Mouse (Mus musculus) cerebellum, adult (tissue): ENCODE data around the gene Zmynd15.
"Not testable (repeated sequence)": the region's sequence is repeated elsewhere in the genome, so short reads cannot be mapped to it uniquely, and the experiment has no call there.

Experiments
- ATAC-seq: cut with Nextera tagmentation; 2 replicates; pipeline ENCODE4 v1.9.2; 2017; ENCODE audit warnings: mild to moderate bottlenecking, moderate library complexity, mixed read lengths; ENCODE audit not compliant: insufficient number of reproducible peaks, low FRiP score, low TSS enrichment

The Zmynd15 gene

GRCm38 (mm10) chr11:70458688-70459600 lies at the start of gene Zmynd15:
TSS of gene Zmynd15 (plus strand) at chr11:70459433.
- ATAC-seq, result no peak

GRCm38 (mm10) chr11:70409594-70410296 lies 49.5 kb upstream of the Zmynd15 start, which contains the start of gene Pelp1:
TSS of gene Pelp1 (minus strand) at chr11:70410031.
- ATAC-seq, result peak; percentile 72; the same call in 1 of the 2 replicates

- ATAC-seq, result no peak
Observed at GRCm38 (mm10) chr11:70410297-70410643, 49.0 kb upstream of the Zmynd15 start.

GRCm38 (mm10) chr11:70412591-70412990 lies 46.6 kb upstream of the Zmynd15 start:
- ATAC-seq, result no peak

- no peak for ATAC-seq
Observed at GRCm38 (mm10) chr11:70413961-70414360, 45.3 kb upstream of the Zmynd15 start.

- no peak for ATAC-seq
Observed at GRCm38 (mm10) chr11:70418199-70418598, 41.0 kb upstream of the Zmynd15 start.

- ATAC-seq, result no peak
Observed at GRCm38 (mm10) chr11:70419486-70419885, 39.7 kb upstream of the Zmynd15 start.

GRCm38 (mm10) chr11:70426598-70426997 lies 32.6 kb upstream of the Zmynd15 start:
- ATAC-seq, result not testable (repeated sequence)

- no peak for ATAC-seq
Observed at GRCm38 (mm10) chr11:70431574-70431973, 27.7 kb upstream of the Zmynd15 start.

GRCm38 (mm10) chr11:70432048-70432894 lies 27.0 kb upstream of the Zmynd15 start, which contains the start of gene Arrb2:
TSS of gene Arrb2 (plus strand) at chr11:70432635.
- peak; percentile 95 for ATAC-seq

GRCm38 (mm10) chr11:70432895-70433568 lies 26.2 kb upstream of the Zmynd15 start:
- peak; percentile 31 for ATAC-seq

- ATAC-seq, result no peak
Observed at GRCm38 (mm10) chr11:70433569-70433943, 25.7 kb upstream of the Zmynd15 start.

- ATAC-seq, result no peak
Observed at GRCm38 (mm10) chr11:70433951-70434350, 25.3 kb upstream of the Zmynd15 start.

GRCm38 (mm10) chr11:70435476-70435875 lies 23.8 kb upstream of the Zmynd15 start:
- no peak for ATAC-seq

- ATAC-seq, result no peak
Observed at GRCm38 (mm10) chr11:70437426-70437825, 21.8 kb upstream of the Zmynd15 start.

- ATAC-seq, result no peak
Observed at GRCm38 (mm10) chr11:70438728-70439374, 20.4 kb upstream of the Zmynd15 start.

GRCm38 (mm10) chr11:70440637-70441036 lies 18.6 kb upstream of the Zmynd15 start:
- ATAC-seq, result no peak

- ATAC-seq, result no peak
Observed at GRCm38 (mm10) chr11:70441882-70442281, 17.4 kb upstream of the Zmynd15 start.

GRCm38 (mm10) chr11:70443964-70444363 lies 15.3 kb upstream of the Zmynd15 start:
- ATAC-seq, result no peak
